Mouse (Mus musculus) right cerebral cortex, postnatal 14 days (tissue): ENCODE measurements at regions not wholly inside any gene's neighbourhood (a gene's known extent, or its start where the extent isn't known, plus 50 kb on each side); places are given as distances from the start of the nearest gene placed in this dataset.
A peak's percentile ranks its signal among the peaks of the same experiment; 100 is the strongest.

Experiments
- DNase-seq: peaks from one replicate; pipeline ENCODE4 v3.0.0; 2022

DNA sequence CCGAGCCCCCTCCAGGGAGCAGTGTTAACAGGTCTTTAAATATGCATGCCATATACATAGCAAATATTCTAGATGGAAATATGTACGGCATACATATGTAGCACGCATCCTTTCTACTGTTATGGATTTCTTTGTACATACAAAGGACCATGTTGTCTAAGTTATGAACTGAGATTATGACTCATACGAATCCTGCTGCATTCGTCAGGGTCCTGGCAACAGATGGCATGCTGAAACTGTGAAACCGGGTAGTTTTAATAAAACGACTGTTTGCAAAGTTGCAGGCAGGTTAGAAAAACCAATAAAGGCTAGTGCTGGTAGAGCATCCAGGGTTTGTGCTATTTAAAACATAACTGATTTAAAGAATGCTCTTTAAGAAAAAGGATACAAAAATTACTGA lies 88.8 kb upstream of the Tlk1 start:
- no peak for DNase-seq

DNA sequence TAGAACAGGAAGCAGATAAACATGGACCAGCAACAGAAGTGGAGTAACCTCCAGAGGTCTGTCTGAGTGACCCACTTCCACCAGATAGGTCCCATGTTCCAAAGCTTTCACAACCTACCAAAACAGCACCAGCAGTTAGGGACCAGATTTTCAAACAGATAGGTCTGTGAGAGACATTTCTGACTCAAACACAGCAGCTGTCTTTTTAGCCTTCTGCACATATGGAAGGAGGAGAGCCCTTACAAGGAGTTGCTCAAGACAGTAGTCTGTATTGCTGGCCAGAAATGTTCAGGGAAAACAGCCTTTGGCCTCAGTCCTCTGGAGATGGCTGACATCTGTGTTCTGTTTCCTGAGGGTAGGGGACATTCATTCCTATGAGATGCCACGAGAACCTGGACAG lies 83.9 kb upstream of the Tlk1 start:
- no peak for DNase-seq

DNA sequence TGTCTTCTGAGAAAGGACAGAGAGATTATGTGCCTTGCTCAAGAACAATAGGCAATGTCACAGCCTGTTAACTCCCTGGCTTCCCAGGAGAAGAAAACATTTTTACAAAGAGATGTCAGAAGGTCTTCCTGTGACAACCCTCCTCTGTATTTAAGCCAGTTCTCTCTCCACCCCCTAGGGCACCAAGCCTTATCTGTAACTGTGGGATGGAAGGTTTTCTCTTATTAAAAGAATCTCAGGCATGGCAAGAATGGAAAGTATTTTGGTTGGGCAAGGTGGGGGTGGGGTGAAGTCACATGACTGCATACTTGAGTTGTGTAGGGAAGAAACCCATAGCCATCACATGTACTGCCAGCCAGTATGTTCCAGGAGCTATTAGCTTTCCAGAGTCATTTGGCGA lies 83.1 kb upstream of the Tlk1 start:
- DNase-seq, result no peak

DNA sequence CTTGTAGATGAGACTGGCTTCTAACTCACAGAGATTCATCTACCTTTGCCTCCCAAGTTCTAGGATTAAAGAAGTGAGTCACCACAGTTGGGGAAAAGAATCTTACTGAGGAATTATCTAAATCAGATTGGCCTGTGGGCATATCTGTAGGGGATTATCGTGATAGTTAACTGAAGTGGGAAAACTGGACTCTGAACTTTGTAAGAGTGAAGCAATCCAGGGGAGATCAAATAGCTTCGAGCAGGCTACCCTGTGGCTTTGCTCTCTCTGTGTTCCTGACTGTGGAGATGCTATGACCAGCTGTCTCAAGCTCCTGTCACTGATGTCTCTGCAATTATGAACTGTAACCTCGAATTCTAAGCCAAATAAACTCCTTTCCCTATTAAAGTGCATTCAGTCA lies 80.7 kb upstream of the Tlk1 start:
- DNase-seq, result no peak

DNA sequence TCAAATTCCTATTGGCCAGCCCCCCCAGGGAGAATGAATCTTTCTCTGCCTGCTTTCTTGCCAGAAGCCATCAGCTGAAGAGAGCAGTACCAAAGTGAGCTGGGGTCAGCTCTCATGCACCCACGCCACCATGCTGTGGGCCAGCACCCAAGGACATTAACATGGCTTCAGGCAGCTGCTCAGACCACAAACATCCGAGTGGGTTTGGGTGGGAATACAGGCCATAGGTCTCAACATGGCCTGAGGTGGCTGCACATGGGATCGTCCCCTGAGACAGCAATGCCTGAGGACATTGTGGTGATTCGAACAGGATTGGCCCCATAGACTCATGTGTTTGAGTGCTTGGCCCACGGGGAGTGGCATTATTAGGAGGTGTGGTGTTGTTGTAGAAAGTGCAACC lies 78.9 kb upstream of the Tlk1 start:
- DNase-seq, result no peak

DNA sequence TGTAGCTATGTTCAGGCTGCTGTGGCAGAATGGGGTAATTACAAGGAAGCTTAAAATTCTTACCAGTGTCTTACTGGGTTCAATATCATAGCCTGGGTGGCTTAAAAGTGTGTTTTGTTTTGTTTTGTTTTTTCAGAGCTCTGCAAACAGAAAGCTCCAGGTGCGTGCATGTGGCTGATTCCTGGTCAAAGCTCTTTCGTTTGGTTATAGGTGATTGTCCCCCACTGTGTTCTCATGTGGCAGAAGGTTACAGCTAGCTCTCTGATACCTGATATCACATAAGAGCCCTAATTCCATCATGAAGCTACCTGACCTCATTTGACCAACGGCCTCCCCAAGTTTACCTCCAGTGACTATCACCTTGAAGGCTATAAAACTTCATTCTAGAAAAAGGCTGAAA lies 76.7 kb upstream of the Tlk1 start:
- no peak for DNase-seq

DNA sequence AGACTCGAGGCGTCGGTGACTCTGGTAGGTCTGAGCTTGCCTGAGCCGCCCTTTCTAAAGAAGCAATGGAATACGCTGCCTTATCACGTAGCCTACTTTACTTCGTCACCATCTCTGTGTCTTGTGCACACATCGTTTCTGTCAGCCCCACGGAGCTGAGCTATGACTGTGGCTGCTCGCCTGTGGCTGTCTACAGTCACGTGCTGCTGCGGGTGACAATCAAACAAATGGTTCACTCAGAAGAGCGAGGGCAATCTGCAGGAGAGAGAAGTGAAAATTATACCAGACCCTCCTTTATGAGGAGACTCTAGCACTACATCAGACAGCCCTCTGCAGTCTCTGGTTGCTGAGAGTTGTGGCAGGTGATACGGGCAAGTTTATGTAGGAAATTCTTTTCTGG lies 76.0 kb upstream of the Tlk1 start:
- DNase-seq, result peak; percentile 35

DNA sequence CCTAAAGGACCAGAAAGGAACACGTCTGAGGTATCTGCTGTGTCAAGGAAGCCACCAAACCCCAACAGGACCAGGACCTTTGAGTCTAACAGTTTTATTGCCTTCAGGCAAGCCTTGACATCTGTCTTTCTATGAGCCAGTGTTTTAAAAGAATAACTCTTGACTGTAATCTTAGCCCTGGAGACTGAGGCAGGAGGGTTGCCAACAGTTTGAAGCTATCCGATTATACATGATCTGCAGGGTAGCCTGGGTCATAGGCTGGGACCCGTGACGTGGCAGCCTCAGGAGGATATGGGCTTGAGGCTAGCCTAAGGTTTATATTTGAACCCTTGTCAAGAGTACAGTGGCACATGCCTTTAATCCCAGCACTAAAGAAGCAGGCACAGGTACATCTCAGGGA lies 73.5 kb upstream of the Tlk1 start:
- no peak for DNase-seq

DNA sequence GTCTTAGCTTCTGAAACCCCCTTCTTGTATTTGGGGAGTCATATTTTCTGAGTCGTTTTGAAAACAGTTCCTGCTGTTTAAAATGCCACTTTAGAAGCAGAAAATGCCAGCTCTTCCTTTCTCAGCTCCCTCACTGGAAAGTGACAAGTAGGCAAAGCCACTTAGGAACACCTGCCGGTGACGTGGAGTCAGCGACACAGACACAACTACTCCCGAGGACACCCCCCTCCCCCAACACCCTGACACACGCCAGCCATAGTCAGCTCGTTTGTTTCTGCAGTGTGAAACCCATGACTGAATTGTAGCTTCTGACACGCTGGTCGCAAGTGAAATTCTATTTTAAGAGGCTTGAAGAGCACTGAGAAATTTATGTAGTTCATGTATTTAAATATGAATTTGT lies 72.9 kb upstream of the Tlk1 start:
- peak; percentile 57 for DNase-seq

DNA sequence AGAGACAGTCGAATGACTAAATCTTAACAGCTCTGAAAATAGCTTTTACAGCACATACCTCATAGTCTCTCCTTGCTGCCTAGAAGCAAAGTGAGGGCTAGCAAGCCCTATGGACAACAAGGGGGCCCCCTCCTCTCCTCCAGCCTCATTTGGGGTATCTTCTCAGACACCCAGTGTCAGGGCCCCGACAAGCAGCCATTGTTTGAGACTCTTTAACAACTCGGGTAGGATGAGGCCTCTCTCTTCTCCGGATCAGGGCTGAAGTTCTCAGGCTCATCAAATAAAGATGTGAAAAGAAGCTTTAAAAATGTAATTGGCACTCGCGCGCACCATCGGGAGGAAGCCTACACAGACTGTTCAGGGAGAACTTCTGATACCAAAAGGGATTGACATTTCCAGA lies 71.8 kb upstream of the Tlk1 start:
- DNase-seq, result no peak

DNA sequence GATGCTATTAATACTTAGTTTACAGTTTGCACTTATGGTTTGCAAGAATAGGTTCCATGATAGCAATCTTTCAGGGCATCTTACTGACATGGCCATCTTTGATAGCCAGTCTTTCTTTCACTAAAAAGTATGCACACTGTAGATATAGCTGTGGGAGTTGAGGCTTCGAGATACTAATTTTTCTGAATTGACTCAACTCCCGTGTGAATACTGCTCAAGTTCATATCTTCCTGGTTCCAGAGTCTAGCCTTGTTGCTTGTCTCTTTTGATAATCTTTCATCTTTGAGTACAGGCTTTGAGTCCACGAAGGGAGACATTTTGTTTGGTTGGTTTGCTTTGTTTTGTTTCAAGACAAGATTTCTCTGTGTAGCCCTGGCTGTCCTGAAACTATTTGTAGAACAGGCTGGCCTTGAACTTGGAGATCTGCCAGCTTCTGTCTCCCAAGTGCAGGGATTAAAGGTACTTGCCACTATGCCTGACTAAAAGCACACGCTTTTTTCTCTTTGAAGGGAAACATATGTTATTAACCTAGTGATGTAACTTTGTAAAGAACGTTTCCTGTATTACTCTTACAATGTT lies 64.1 kb upstream of the Tlk1 start:
- no peak for DNase-seq

DNA sequence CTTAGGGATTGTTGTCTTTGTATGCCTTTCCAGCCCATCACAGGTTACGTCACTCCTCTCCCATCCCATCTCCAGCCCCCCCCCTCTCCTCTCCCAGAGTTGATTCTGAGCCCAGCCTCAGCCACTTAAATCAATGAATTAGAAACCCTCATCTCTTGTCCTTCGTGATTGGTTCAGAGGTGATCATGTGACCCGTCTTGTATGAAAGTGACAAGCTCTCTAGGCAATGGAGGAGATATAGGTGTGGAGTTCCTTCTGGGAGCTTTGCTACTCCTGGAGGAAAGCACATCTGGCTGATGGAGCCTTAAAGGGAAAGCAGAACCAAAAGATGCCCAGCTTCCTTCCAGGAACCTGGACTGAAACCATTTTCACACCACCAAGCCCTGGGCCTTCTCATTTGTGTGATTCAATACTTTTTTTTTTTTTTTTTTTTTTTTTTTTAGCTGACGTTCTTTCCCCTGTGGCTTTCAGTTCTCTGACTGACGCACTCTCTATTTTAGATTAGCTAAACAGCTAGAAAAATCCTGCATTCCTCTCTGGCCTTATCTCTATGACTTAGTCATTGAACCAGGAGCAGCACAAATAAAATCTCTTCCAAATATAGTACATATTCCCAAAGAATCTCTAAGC lies 63.4 kb upstream of the Tlk1 start:
- DNase-seq, result no peak

DNA sequence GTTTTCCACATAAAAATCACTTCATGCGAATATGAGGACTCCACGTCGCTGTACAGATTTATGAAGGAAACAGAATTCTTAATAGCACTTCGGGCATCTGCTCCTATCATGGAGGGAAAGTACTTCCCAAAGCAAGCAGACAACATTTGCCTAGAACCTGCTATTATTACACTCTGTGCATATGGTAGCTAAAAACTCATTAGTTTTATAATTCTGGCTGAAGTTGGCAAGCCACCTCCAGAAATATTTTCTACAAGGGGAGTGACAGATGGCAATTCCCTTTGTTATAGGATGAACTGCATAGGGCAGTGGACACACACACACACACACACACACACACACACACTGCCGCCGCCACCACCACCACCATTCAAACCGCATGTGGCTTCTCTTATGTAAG lies 61.3 kb upstream of the Tlk1 start:
- DNase-seq, result peak; percentile 28

DNA sequence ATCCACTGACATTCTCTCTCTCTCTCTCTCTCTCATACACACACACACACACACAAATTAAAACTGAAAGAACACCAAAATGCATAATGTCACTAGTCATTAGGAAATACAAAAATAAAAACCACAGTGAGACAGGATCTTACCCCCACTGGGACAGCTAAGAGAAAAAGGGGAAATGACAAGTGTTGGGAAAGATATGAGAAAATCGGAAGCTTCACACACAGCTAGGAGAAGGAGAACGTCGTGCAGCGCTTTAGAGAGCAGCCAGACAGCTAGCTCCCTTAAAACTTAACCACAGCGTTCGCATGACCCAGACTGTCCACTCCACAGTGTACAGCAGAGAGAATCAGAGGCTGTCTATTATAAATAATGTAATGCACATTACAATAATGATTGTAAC lies 60.1 kb upstream of the Tlk1 start:
- DNase-seq, result no peak

DNA sequence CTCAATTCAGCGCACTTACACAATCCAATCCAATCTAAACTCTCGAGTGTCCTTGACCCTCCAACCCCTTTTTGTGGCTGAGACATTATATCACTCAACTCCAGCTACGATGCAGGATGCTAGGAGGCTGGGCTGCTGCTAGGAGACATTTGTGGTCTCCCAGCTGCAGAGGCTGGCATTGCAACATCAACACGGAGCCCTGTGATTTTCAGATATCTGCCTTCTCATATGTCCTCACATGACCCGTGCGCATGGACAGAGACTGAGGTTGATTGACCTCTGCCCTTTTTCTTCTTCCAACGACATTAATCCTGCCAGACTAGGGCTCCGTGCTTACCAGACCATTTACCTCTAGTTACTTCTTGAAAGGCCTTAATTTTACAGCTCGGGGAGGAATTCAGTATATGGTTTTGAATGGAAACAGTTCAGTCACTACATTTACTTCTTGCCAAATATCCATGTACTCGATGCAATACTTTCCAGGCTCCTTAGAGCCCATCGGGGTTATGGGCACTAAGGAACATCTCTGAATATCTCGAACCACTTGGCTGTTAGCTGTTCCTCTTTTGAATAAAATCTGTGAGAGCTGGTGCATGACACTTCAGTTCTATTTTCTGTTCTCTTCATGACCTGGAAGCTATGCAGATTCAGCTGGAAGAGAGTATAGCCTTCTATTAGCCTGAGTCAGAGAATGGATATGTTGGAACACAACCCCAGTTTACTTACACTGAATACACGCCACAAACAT lies 52.0 kb upstream of the Tlk1 start:
- no peak for DNase-seq

DNA sequence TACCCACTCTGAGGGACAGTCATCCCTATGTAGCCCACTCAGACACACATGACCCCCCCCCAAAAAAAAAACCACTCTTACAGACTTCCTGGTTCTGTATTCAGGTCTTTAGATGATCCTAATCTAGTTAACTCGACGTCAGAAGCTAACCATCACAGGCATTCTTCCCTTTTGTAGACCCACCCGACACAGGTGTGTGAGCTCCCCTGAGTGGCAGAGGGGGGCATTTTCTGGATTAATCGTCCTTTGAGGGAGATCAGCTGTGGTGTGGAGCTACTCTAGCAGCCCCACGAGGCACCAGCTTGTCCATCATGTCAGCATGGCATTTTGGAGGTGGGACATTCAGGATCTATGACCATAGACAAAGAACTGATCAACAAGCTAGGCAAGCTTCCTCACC lies 50.7 kb upstream of the Tlk1 start:
- DNase-seq, result no peak
